Mouse (Mus musculus): ENCODE measurements around the gene Il2ra. TPM values are rescaled to one million over a fixed set of nuclear protein-coding genes. Genes with fewer than 3 reads are reported as not detected.
"Not testable (repeated sequence)": the region's sequence is repeated elsewhere in the genome, so short reads cannot be mapped to it uniquely, and the experiment has no call there.

Gene Il2ra
- polyA plus RNA-seq, 1 experiment from 2014 or later = 0.04 TPM

DNA sequence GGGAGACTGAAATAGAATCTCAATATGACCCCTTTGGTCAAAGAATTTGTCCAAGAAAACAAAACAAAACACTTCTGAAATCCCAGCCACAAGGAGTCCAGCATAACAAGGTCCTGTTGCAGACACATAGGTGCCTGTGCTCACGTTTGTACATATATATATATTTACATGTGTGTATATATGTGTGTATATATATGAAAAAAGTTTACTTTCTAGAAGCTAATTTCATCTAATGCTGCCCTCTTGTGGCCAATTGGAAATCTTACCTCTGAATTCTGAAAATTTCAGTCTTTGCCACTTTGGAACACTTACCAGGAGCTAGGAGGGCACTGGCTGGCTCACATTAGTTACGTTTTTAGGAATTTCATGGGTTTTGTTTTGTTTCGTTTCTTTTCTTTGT is 44.8 kb downstream of the Il2ra start:
- no peak overlapping the region for H3K4me3 ChIP-seq
- no peaks in the 10 kb centered on the region for H3K36me3 ChIP-seq (replicated peaks)
- H3K27me3 ChIP-seq (replicated peaks) = no peaks in the 10 kb centered on the region
- H3K4me1 ChIP-seq = no peaks in the 10 kb centered on the region
- no peak for ATAC-seq (replicated peaks)
- no peaks in the 10 kb centered on the region for H3K9me3 ChIP-seq
- no peak overlapping the region for H3K4me2 ChIP-seq
- WGBS = 26% methylated on average over 3 of the region's 3 CpGs
- no peak overlapping the region for H3K27ac ChIP-seq
- no peak overlapping the region for H3K9ac ChIP-seq

DNA sequence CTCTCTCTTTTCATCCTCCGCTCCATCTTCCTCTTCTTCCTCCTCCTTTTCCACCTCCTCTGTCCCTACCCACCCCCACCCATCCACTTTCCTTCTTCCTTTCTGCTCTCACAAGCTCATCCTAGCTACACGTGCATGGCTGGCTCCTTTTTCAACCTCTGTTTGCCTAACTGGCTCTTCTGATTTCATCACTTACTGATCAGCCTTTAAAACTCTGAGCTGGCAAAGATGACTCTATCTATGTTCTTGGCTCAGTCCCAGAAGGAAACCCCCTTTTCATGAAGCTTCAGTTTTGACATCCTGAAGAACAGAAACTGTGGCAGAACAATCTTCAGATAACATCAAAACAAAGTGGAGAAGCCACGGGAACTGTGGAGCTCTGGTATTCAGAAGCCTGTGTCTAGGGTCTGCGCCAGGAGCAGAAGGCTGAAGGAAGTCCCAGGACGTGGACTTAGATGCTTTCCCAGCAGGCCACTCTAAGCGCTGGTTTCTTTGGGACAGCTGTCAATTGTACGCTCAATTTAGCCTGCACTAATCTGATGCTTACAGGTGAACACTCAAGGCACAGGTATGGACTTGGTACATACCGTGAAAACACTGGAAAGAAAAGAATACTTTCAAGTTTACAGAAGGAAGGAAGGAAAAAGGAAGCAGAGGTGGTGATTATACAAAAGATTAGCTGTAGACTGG is 47.7 kb downstream of the Il2ra start:
- 76% methylated on average over 8 of the region's 8 CpGs for WGBS
- Histone ChIP-seq H3K9me3 (no peaks in the 10 kb centered on the region), H3K27me3 (replicated peaks) (no peaks in the 10 kb centered on the region), H3K9ac (no peak overlapping the region), H3K4me1 (no peaks in the 10 kb centered on the region), H3K27ac (no peak overlapping the region), H3K4me2 (no peak overlapping the region), H3K36me3 (replicated peaks) (no peaks in the 10 kb centered on the region), H3K4me3 (no peak overlapping the region)
- no peak for ATAC-seq (replicated peaks)

DNA sequence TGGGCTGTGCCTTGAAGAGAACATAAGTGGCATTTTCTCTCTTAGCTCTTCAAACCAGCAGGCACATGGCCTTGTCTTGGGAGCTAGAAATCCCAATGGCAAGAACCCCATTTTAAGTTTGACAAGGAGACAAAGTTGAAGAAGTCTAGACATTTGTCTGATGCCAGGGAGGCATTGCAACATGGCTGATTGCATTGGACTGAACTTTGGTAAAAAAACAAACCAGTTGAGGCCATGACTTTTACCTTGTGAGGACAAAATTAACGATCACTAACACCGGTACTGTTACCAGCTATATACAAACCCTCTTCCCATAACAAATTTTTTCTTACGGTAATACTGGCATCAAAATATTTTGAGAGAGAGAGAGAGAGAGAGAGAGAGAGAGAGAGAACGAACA is 50.7 kb downstream of the Il2ra start:
- Histone ChIP-seq H3K4me2 (no peak overlapping the region), H3K27me3 (replicated peaks) (no peaks in the 10 kb centered on the region), H3K4me3 (no peak overlapping the region), H3K4me1 (no peaks in the 10 kb centered on the region), H3K27ac (no peak overlapping the region), H3K9ac (no peak overlapping the region), H3K36me3 (replicated peaks) (no peaks in the 10 kb centered on the region), H3K9me3 (no peaks in the 10 kb centered on the region)
- ATAC-seq (replicated peaks) = no peak
- WGBS = 94% methylated on average over 4 of the region's 4 CpGs

DNA sequence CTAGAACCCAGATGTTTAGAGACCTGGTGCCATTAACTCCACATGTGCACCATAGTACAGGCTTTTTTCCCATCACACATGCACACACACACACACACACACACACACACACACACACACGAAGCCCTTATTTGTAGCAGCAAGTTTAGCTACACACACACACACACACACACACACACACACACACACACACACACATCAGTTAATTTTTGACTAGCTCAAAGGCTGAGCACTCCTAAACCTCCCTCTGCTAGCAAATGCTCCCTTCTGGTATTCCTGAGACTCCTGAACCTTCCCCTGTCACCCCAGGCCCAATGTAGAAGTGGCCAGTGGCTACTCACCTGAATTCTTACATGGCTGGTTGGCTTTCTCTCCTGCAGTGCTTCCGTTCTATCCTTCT is 51.5 kb downstream of the Il2ra start:
- WGBS = 80% methylated on average over 2 of the region's 2 CpGs
- Histone ChIP-seq H3K9me3 (no peaks in the 10 kb centered on the region), H3K4me2 (no peak overlapping the region), H3K9ac (no peak overlapping the region), H3K27ac (no peak overlapping the region), H3K27me3 (replicated peaks) (no peaks in the 10 kb centered on the region), H3K36me3 (replicated peaks) (no peaks in the 10 kb centered on the region), H3K4me3 (no peak overlapping the region), H3K4me1 (no peaks in the 10 kb centered on the region)
- ATAC-seq (replicated peaks) = no peak

DNA sequence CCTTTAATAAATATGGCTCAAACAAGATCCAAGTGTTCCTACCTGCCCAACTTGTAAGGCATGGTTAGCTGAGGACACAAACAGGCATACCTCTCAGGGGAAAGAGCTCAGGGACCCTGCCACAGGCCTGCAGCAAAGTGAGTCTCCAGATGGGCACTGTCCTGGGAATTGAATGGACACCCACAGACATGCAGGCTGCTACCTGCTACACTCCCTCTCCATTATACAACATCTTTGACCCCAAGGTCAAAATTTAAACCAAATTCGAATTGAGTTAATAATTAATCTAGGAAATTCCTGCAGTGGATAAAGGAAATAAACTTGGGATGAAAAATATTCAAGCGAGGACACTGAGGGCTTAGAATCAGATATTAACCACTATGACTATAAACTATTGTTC is 53.3 kb downstream of the Il2ra start:
- H3K4me3 ChIP-seq = no peak overlapping the region
- H3K9ac ChIP-seq = no peak overlapping the region
- no peaks in the 10 kb centered on the region for H3K9me3 ChIP-seq
- no peaks in the 10 kb centered on the region for H3K27me3 ChIP-seq (replicated peaks)
- no peaks in the 10 kb centered on the region for H3K4me1 ChIP-seq
- no peak overlapping the region for H3K27ac ChIP-seq
- WGBS = 69% methylated on average over 2 of the region's 2 CpGs
- H3K36me3 ChIP-seq (replicated peaks) = no peaks in the 10 kb centered on the region
- no peak overlapping the region for H3K4me2 ChIP-seq
- ATAC-seq (replicated peaks) = no peak

DNA sequence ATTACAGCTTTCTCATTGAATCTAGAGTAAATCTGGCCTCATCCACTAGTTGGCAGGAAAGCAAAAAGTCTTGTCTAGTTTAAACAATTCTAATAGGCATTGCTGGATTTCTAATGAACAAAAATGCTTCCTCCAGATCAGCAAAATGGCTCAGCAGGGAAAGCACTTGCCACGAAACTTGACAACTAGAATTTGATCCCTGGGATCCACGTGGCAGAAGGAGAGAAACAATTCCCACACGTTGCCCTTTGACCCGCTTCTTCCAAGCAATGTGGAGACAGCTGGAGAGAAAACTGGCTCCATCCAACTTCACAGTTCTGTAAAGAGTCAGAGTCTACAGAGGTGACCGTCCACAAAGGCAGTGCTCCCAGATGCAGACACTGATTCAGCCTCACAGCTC is 56.4 kb downstream of the Il2ra start:
- H3K9me3 ChIP-seq = no peaks in the 10 kb centered on the region
- WGBS = 65% methylated on average over 5 of the region's 5 CpGs
- no peaks in the 10 kb centered on the region for H3K4me1 ChIP-seq
- no peak overlapping the region for H3K4me3 ChIP-seq
- no peaks in the 10 kb centered on the region for H3K36me3 ChIP-seq (replicated peaks)
- H3K9ac ChIP-seq = no peak overlapping the region
- no peak overlapping the region for H3K27ac ChIP-seq
- no peak for ATAC-seq (replicated peaks)
- no peaks in the 10 kb centered on the region for H3K27me3 ChIP-seq (replicated peaks)
- no peak overlapping the region for H3K4me2 ChIP-seq

DNA sequence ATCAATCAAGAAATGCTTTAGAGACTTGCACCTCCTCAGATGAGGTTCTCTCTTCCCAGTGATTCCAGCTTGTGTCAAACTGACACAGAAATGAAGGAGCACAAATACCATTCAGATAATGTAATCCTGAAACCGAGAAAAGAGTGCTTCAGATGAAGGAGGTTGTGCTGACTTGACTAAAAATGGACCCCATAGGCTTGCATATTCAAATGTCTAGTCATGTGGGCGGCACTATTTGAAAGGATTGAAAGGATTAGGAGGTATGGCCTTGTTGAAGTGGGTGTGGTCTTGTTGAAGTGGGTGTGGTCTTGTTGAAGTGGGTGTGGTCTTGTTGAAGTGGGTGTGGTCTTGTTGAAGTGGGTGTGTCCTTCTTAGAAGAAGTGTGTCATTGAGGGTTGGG is 57.3 kb downstream of the Il2ra start:
- H3K9ac ChIP-seq = no peak overlapping the region
- 86% methylated on average over 2 of the region's 2 CpGs for WGBS
- H3K4me1 ChIP-seq = no peaks in the 10 kb centered on the region
- no peak overlapping the region for H3K4me3 ChIP-seq
- H3K27me3 ChIP-seq (replicated peaks) = no peaks in the 10 kb centered on the region
- H3K27ac ChIP-seq = no peak overlapping the region
- H3K4me2 ChIP-seq = no peak overlapping the region
- no peak for ATAC-seq (replicated peaks)
- H3K36me3 ChIP-seq (replicated peaks) = no peaks in the 10 kb centered on the region
- H3K9me3 ChIP-seq = no peaks in the 10 kb centered on the region

DNA sequence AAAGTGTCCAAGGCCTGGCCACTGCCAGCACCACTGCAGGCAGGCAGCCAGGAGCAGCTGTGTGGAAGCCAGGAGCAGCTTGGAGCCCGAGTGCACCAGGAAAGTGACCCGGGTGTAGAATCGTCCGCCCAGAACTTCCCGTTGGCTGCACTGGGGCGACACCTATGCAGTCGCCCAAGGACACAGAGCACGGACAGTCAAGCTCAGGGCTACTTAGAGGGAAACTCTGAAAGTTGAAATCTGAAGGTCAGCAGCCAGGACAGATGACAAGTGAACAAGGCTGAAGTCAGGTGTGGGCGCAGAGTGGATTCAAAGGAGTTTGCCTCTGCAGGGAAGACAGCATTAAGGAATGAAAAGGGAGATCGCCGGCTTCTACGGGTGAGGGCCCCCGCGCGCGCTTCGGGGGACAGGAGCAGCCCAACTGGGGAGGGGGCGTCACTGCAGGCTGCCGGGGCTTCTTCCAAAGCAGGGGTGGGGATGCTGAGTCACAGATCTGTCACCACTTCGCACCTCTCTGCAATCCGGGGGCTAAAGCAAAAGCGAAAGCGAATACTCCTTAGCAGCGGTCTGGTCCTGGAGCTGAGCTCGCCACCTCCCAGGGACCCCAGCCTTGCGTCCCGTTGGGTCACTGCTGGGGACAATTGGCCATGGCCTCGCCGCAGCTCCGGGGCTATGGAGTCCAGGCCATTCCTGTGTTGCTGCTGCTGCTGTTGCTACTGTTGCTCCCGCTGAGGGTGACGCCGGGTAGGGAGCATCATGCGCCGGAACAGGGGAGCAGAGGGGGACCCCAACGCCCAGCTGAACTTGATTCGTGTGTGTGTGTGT is 62.8 kb downstream of the Il2ra start, which contains the start of gene Il15ra:
TSS of gene Il15ra (plus strand) at position 90 of the 825 bp plus-strand sequence.
- Histone ChIP-seq H3K4me2 (peak within 1 kb of the TSS; percentile 99), H3K4me1 (peaks cover 17% of the 10 kb centered on the region), H3K27me3 (replicated peaks) (peaks cover 18% of the 10 kb centered on the region), H3K36me3 (replicated peaks) (no peaks in the 10 kb centered on the region), H3K27ac (no peak within 1 kb of the TSS), H3K4me3 (peak within 1 kb of the TSS; percentile 52), H3K9ac (peak within 1 kb of the TSS; percentile 47), H3K9me3 (no peaks in the 10 kb centered on the region)
- under 1% methylated on average over 37 of the region's 37 CpGs for WGBS
- ATAC-seq (replicated peaks) = peak; percentile 84

DNA sequence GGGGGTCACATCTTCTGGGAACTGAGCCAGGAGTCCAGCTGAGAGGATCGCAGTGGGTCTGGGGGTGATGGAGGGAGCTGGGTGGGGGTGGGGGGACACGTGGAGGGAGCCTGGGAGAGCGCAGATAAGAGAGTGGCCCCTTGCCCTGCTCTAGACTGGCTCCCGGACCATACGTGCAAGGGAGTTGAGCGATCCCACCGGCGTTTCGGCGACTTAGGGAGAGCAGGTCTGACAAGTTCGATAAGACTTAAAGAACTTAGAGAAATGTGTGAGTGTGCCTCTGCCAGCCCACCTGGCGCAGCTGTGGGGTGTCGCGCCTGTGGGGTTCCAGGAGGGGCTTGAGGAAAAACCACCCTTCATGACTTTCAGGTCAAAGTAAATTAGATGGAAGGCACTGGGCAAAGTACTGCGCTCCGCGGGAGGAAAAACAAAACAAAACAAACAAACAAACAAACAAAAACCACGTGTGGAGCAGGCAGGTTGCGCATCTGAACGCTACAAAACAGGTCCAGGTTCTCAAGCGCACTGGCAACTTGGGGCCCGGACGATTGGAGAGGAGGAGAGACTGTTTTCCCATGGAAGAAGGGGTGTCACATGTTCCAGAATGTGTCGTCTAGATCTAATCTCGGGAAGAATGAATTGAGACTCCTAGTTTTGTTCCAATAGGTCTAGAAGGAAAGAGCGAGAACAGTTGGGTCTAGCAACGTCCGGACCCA is 63.6 kb downstream of the Il2ra start:
- Histone ChIP-seq H3K4me3 (peak overlapping the region; percentile 52), H3K9ac (peak overlapping the region; percentile 47), H3K9me3 (no peaks in the 10 kb centered on the region), H3K4me2 (peak overlapping the region; percentile 99), H3K27me3 (replicated peaks) (peaks cover 18% of the 10 kb centered on the region), H3K4me1 (peaks cover 17% of the 10 kb centered on the region), H3K27ac (no peak overlapping the region), H3K36me3 (replicated peaks) (no peaks in the 10 kb centered on the region)
- 5% methylated on average over 28 of the region's 28 CpGs for WGBS
- ATAC-seq (replicated peaks) = peak; percentile 75

DNA sequence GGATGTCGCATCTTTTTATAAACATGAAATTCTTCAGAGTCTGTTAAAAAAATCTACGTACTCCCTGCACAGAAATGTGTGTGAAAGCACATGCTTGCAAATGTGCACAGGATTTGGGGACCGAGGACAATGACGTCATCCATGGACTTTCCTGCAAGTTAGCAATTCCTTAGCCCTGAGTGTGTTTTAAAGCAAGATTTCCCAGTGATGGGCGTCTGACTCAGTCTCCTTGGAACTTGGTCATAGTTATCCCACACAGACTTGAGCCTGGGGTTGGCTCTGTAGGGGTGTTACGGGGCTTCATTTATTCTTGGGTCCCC is 64.1 kb downstream of the Il2ra start:
- peaks cover 18% of the 10 kb centered on the region for H3K27me3 ChIP-seq (replicated peaks)
- ATAC-seq (replicated peaks) = no peak
- 38% methylated on average over 6 of the region's 6 CpGs for WGBS
- H3K36me3 ChIP-seq (replicated peaks) = no peaks in the 10 kb centered on the region
- no peak overlapping the region for H3K27ac ChIP-seq
- H3K4me1 ChIP-seq = peaks cover 17% of the 10 kb centered on the region
- H3K4me2 ChIP-seq = peak overlapping the region; percentile 99
- no peak overlapping the region for H3K9ac ChIP-seq
- peak overlapping the region; percentile 52 for H3K4me3 ChIP-seq
- no peaks in the 10 kb centered on the region for H3K9me3 ChIP-seq

DNA sequence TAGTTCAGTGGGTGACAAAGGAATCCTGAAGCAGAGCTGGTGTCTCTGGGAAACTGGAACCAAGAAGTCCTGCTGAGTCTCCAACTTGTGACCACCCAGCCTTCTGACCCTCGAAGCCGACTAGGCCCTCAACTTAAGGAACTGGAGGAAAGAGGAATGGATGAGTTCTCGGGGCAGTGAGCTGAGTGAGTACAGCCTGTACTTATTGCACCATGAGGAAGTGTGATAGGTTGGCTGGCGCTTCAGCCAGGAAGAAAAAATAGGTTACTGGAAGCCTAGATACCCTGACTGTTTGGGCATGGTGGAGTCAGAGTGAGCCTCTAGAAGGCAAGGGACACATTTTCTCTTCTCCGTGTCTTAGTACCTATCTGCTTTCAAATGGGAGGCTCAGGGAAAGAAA is 65.9 kb downstream of the Il2ra start:
- Histone ChIP-seq H3K4me1 (peaks cover 17% of the 10 kb centered on the region), H3K9me3 (no peaks in the 10 kb centered on the region), H3K36me3 (replicated peaks) (no peaks in the 10 kb centered on the region), H3K9ac (no peak overlapping the region), H3K27me3 (replicated peaks) (peaks cover 18% of the 10 kb centered on the region), H3K4me2 (no peak overlapping the region), H3K27ac (no peak overlapping the region), H3K4me3 (no peak overlapping the region)
- WGBS = 84% methylated on average over 5 of the region's 5 CpGs
- ATAC-seq (replicated peaks) = no peak

DNA sequence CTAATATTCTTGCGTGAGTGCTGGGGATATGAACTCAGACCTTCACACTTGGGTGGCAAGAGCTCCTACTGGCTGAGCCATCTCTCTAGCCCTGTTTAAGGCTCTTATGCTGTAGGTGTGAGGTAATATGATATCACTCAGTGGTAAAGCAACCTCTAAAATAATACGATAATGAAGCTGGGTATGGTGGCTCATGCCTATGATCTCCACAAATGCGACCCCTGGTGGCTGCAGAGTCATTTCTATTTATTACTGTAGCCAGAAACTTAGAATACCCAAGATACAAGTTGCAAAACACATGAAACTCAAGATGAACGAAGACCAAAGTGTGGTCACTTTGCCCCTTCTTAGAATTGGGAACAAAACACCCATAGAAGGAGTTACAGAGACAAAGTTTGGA is 67.5 kb downstream of the Il2ra start:
- not testable (repeated sequence) for H3K27ac ChIP-seq; H3K36me3 ChIP-seq (replicated peaks); H3K9ac ChIP-seq; H3K4me3 ChIP-seq; H3K4me2 ChIP-seq; H3K9me3 ChIP-seq; ATAC-seq (replicated peaks)
- Histone ChIP-seq H3K4me1 (peaks cover 16% of the 10 kb centered on the region), H3K27me3 (replicated peaks) (peaks cover 18% of the 10 kb centered on the region)
- 61% methylated on average over 4 of the region's 4 CpGs for WGBS

All from midbrain, embryonic 15.5 days (tissue).